Mouse (Mus musculus) heart, adult 2 months (tissue): ENCODE measurements around the gene Phykpl.

ENCODE experiments used
- CTCF ChIP-seq: fragments of 200-600 bp; IDR thresholded peaks from 2 replicates; pipeline ENCODE4 v1.8.1; 2022; ENCODE audit warnings: antibody characterized with exemption, mild to moderate bottlenecking, moderate library complexity
- EP300 ChIP-seq: fragments of 200-500 bp; IDR thresholded peaks from 2 replicates; pipeline ENCODE4 v1.6.1; 2011; ENCODE audit warnings: low read depth, low read length, control low read depth; ENCODE audit not compliant: insufficient read depth
- POLR2A ChIP-seq: fragments of 200-500 bp; IDR thresholded peaks from 2 replicates; pipeline ENCODE4 v1.6.1; 2011; ENCODE audit warnings: mild to moderate bottlenecking, low read depth, low read length, control low read depth; ENCODE audit not compliant: insufficient read depth

DNA sequence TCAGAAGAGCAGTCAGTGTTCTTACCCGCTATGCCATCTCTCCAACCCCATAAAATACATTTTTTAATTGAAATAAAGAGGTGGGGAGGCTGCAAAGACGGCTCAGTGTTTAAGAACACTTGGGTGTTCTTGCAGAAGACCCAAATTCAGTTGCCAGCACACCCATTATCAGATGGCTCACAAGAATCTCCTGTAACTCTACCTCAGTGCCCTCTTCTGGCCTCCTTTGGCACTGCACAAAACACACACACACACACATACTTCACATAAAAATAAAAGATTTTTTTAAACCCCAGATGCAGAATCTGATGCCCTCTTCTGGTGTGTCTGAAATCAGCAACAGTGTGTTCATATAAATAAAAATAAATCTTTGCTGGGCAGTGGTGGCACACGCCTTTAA lies 4.3 kb downstream of the Phykpl start:
- no peak for TF ChIP-seq CTCF
- TF ChIP-seq POLR2A, result no peak
- TF ChIP-seq EP300, result no peak
